Mouse (Mus musculus) kidney, postnatal 4 days (tissue): ENCODE data around the gene Taf10.
"Not testable (repeated sequence)": the region's sequence is repeated elsewhere in the genome, so short reads cannot be mapped to it uniquely, and the experiment has no call there.

ENCODE experiments used
- DNase-seq, 2 experiments: peaks; one replicate each; pipeline ENCODE4 v3.0.0; 2021; ENCODE audit warnings: mixed read lengths in 2 of 2

Gene Taf10

GRCm38 (mm10) chr7:105751491-105752433, 7.6 kb upstream of the Taf10 start, which contains the start of gene Tpp1:
Tpp1 (minus strand) TSS chr7:105752235.
- peak; percentile 87 to 93 for DNase-seq

GRCm38 (mm10) chr7:105747776-105748175, 3.6 kb upstream of the Taf10 start:
- no peak for DNase-seq

- not testable (repeated sequence) for DNase-seq
These were observed 775 bp downstream of the Taf10 start for GRCm38 (mm10) chr7:105743246-105743925.

- DNase-seq, result not testable (repeated sequence)
These were observed 1.5 kb downstream of the Taf10 start for GRCm38 (mm10) chr7:105742539-105743215.

GRCm38 (mm10) chr7:105741978-105742377, 2.2 kb downstream of the Taf10 start:
- no peak for DNase-seq

GRCm38 (mm10) chr7:105740851-105741250, 3.3 kb downstream of the Taf10 start:
- no peak for DNase-seq

- no peak for DNase-seq
These were observed 3.9 kb downstream of the Taf10 start for GRCm38 (mm10) chr7:105740089-105740795.

GRCm38 (mm10) chr7:105738948-105739347, 5.2 kb downstream of the Taf10 start:
- DNase-seq, result peak; percentile 81 to 88

- no peak for DNase-seq
These were observed 5.9 kb downstream of the Taf10 start for GRCm38 (mm10) chr7:105738286-105738685.

- no peak for DNase-seq
These were observed 6.5 kb downstream of the Taf10 start for GRCm38 (mm10) chr7:105737648-105738047.

- peak; percentile 55 to 67 for DNase-seq
These were observed 7.1 kb downstream of the Taf10 start, which contains the start of gene Rrp8 for GRCm38 (mm10) chr7:105736911-105737521. Rrp8 (minus strand) TSS chr7:105737385.

- peak; percentile 92 to 96 for DNase-seq
These were observed 7.8 kb downstream of the Taf10 start, which contains the start of gene Ilk for GRCm38 (mm10) chr7:105736264-105736901. Ilk (plus strand) TSS chr7:105736592.

- not testable (repeated sequence) for DNase-seq
These were observed 8.7 kb downstream of the Taf10 start for GRCm38 (mm10) chr7:105735464-105735863.

GRCm38 (mm10) chr7:105734826-105735225, 9.3 kb downstream of the Taf10 start:
- DNase-seq, result no peak

GRCm38 (mm10) chr7:105733836-105734235, 10.3 kb downstream of the Taf10 start:
- no peak for DNase-seq

GRCm38 (mm10) chr7:105728701-105729428, 15.3 kb downstream of the Taf10 start:
- DNase-seq, result no peak

- DNase-seq, result no peak
These were observed 17.2 kb downstream of the Taf10 start for GRCm38 (mm10) chr7:105726980-105727325.

- peak; percentile 28 to 52 for DNase-seq
These were observed 17.8 kb downstream of the Taf10 start for GRCm38 (mm10) chr7:105726144-105726979.

GRCm38 (mm10) chr7:105721916-105722315, 22.2 kb downstream of the Taf10 start:
- DNase-seq, result no peak

- no peak for DNase-seq
These were observed 28.8 kb downstream of the Taf10 start for GRCm38 (mm10) chr7:105715366-105715765.
